Mouse (Mus musculus) megakaryocyte, adult 5-6 weeks (primary cell): ENCODE measurements around the gene Foxj3. TPM values are rescaled to one million over a fixed set of nuclear protein-coding genes. Genes with fewer than 3 reads are reported as not detected.

ENCODE experiments used
- ATAC-seq: 2 replicates; pipeline ENCODE4 v1.8.0; 2016; ENCODE audit warnings: mild to moderate bottlenecking, inconsistent platforms; ENCODE audit not compliant: poor library complexity, severe bottlenecking
- total RNA-seq, 2 experiments: library from RNA; stranded (forward) in 1 of 2; stranded (reverse) in 1 of 2; fragments of 153-499, 151-499 nt in 1 of 2; fragments of 221-1000, 200-1000 nt in 1 of 2; gene quantifications; 2 replicates each; pipeline versions ENCODE4 v1.2.3 to v1.2.4; 2015 to 2017

Foxj3 gene
- total RNA-seq (2015) (21.3 and 31.6 TPM in 2 replicates), total RNA-seq (2017) (13.4 and 15.4 TPM in 2 replicates)

DNA sequence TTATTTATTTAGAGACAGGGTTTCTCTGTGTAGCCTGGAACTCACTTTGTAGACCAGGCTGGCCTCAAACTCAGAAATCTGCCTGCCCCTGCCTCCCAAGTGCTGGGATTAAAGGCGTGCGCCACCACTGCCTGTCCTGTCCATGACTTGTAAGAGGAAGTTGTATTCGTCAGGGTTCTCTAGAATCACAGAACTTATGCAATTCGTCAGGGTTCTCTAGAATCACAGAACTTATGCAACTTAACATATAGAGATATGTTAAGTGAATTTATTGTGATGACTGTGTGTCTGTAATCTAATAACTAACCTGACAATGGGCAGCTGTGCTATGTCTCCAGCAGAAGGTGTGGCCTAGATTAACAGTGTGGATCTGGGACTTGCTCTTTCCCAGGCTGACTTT lies at the start of gene Foxj3:
Gene Foxj3 (plus strand): TSS at position 390 of the 400 bp plus-strand sequence.
- ATAC-seq, result peak; percentile 51

DNA sequence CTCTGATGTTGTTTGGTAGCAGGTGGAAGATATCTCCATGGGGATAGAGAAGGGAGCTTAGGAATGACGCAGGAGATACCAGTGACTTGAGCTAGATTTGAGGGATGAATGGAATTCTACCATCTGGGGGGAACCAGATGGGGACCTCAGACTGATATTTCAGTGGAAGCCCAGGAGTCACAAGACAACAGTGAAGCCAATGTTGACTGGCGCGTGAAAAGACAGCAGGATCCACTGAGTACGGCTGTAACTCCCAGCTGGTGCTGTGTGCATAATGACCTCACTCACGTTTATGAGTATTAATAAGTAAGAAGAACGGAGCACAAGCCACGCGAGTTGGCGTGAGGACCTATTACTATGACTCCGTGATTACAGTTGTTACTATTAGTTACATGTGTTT lies 47.1 kb upstream of the Foxj3 start:
- ATAC-seq, result no peak

GRCm38 (mm10) chr4:119490806-119491205 lies 46.0 kb upstream of the Foxj3 start:
- no peak for ATAC-seq

GRCm38 (mm10) chr4:119492291-119492932 lies 44.4 kb upstream of the Foxj3 start, which contains the start of gene Rimkla:
Rimkla (minus strand) TSS chr4:119492628.
- ATAC-seq, result peak; percentile 56

DNA sequence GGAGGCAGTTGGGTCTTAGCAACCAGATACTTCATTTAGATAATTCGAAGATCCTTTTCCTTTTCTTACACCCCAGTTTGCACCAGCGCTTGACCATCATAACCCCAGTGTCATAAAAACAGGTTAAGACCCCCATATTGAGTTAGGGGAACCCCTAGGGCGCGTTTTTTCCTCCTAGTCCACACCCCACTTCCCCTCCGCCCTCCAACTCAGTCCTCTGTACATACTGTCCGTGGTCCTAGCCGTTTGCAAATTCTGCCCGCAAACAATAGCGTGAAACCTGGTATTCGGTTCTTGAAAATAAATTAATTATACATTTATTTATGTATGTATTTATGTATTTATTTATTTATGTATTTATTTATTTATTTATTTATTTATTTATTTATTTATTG lies 43.9 kb upstream of the Foxj3 start:
- ATAC-seq, result no peak

DNA sequence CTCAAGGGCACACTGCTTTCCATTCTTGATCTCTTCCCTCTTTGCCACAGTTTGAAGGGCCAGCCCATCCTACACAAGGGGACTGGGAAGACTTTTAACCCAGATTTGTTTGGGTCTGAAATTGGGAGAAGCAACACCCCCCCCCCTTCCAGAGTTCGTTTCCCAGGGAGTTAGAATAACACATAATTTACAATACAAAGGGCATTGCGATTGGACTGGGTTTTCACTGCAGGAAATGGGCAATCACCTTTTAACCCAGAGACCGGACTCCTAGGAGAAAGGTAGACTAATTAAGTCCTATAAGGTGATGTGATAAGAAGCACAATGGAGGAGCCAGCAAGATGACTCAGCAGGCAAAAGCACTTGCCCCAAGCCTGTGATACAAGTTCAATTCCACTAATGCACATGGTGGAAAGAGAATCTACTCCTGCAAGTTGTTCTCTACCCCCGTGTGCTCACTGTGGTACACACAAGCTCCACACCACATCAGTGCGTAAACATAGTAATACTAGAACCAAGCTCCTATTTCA lies 38.4 kb upstream of the Foxj3 start:
- no peak for ATAC-seq

- no peak for ATAC-seq
Measured at GRCm38 (mm10) chr4:119511591-119511990, 25.2 kb upstream of the Foxj3 start.

DNA sequence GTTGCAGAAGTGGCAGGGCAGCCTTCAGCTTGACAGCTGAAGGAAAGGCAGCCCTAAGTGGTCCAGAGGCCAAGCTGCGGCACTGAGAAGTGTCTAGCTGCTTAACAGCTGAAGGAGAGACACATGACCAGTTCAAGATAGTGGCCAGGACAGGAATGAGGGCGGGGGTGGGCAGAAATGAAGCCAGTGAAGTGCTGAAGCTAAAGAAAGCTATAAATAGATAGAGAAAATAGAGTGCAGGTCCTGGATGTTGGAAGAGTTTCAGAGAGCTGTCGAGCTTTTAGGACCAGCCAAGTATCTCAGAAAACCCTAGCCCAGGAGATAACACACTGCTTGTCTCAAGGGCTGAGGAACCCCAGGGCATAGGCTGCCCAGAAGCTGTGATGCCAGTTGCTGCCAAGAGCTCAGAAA lies 24.1 kb upstream of the Foxj3 start:
- no peak for ATAC-seq

DNA sequence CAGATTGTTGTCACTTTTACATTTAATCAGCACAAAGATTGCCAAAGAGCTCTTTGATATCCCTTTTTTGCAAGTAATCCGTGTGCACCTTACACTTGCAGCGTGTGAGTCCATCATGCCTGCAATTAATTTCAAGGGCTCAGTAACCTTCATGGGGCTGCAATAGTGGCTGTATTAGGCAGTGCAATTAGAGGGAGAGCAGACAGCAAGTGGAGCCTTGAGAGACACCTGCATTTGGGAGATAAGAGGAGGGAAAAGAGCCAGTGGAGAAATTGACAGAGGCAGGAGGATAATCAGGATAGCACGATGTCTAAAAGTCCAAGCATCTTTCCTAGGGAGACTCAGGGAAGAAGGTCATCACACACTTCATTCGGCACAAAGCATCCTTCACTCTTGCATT lies 13.2 kb upstream of the Foxj3 start:
- no peak for ATAC-seq

DNA sequence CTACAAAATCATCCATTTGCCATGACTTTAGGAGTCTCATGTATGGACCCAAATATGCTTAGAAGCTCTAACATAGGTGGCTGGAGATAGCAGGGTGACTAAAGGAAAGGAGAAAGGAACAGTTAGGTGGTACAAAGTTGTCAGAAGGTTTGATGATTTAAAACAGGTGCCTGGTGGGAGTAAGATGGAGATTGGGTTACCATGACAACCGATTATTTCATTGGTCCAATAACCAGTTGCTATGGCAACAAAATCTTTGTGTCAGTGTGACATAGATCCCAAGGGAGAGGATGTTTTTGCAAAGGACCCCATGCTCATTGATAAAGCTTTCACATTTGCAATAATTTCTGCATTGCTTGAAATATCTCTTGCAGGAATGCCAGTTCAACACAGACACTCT lies 12.8 kb upstream of the Foxj3 start:
- no peak for ATAC-seq

DNA sequence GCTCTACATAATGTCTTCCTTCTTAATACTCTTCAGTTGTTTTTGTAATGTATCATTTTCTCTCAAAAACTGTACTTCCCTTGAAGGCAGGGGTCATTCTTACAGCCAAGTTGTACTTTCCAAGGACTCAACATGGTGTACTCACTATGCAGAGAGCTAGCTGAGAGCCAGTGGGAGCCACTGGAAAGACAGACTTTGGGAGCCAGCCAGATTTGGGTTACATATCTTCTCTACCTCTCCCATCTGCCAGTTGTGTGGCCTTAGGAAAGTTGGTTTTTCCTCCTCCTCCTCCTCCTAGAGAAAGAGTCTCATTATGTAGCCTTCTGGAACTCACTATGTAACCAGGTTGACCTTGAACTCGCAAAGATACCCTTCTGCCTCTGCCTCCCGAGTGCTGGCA lies 12.3 kb upstream of the Foxj3 start:
- ATAC-seq, result no peak

DNA sequence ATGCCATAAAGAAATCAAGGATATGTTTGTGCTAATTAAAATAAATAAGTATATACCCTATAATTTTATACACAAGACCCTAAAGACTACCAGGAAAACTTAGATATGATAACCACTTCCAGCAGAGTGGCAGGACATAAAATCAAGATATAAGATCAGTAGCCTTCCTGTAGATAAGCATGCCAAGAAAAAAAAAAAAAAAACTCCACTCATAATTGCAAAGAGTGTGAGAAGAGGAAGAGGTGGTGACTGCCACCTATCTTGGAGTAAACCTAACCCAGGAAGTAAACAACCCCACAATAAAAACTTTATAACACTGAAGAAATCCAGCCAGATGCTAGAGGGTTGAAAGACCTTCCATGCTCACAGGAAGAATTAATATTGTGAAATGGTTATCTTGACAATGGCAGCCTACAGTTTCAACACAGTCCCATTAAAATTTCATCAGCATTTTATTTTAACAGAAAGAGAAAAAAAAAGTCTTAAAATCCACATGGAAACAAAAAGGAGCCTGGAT lies 10.4 kb upstream of the Foxj3 start:
- ATAC-seq, result no peak

DNA sequence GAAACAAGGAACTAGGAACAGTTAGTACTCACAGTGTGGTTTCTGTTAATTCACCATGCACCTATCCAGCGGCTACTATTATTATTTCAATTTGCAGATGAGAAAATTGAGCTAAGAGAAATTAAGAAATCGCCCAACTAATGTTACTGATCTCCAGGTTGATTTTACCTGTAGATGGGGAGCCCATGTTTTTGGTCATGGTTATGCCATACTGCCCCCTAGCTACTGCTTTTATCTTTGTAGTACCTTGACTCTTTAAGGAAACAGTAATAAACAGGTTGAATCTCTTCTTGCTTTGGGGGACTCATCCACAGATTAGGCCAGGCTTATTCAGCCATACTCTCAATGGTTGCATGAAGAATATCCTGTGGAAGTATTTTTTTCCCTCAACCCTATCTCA lies 5.0 kb upstream of the Foxj3 start:
- ATAC-seq, result no peak

DNA sequence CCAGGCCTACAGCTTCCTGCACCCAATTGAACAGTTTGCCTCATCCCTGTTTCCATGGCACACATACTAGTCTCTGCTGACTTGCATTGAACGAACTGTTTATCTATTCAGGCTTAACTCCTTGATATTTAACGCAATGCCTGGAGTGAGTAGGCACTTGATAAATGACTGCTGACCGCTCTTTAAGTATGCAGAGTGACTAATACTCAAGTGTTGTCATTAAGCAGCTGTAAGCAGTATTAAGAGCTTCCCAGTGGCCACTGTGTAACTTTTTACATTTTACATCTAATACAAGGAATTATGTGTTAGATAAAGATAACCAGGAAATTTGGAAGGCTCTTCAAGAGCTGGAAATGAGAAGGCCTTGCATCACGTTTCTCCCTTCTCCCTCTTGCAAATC lies 1.7 kb upstream of the Foxj3 start:
- no peak for ATAC-seq

GRCm38 (mm10) chr4:119537436-119537835 lies 632 bp downstream of the Foxj3 start:
- ATAC-seq, result no peak

DNA sequence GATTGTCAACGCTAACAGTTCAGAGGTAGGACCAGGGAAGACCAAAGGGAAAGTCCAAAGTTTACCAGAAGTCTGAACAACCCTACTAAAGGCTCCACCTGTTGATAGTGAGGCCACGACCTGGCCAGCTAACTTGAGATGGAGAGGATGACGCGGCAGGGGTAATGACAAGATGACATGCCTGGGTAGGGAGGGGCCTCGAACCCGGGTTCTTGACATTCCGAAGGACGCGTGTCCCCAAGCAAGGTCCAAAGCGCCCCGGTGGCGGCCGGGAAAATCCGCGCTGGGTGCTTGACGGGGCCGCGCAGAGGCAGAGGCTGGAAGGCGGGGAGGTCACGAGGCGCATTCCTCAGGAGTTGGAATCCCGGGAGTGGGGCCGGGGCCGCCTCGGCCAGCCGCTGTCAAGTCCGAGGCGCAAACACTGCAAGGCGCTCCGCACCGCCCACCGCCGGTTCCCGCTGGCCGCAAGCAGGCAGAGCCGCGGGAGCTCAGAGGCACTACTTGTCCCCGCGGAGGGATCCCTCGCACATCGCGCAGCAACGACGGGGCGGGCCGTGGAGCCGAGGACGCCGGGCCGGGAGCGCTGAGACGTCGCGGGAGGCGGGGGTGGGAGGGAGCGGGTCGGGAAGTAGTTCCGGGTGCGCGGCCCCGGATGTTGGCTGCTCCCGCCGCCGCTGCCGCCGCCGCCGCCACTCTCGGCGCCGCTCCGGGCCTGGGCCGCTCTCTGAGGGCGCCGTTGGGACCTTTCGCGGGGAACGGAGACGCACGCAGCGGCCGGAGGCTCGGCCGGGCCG lies 2.4 kb downstream of the Foxj3 start, which contains the start of gene Frg2f1:
Gene Frg2f1 (minus strand): TSS at position 499 of the 794 bp plus-strand sequence.
- peak; percentile 91 for ATAC-seq

- ATAC-seq, result peak; percentile 36
Measured at GRCm38 (mm10) chr4:119539836-119540532, 3.2 kb downstream of the Foxj3 start.

DNA sequence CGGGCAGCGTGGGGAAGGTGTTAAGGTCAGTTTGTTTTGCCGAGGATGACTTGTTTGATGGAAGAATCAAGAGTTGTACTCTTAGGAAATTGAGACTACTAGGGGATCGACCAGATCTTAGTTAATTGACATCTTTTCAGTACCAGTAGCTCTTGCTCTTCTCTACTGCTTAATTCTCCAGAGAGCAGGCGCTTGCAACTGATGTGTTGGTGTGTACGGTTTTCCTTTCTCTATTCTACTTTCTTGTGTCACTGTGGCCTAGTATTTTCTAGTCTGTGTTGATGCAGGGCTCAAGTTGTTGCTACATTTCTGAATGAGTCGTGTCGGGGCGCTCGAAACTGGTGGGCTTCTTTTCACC lies 3.7 kb downstream of the Foxj3 start:
- no peak for ATAC-seq

- ATAC-seq, result 0 out of 2 replicates have a peak, but pooled peaks have one; percentile 30
Measured at GRCm38 (mm10) chr4:119550864-119551263, 14.1 kb downstream of the Foxj3 start.

- ATAC-seq, result no peak
Measured at GRCm38 (mm10) chr4:119555466-119555865, 18.7 kb downstream of the Foxj3 start.

DNA sequence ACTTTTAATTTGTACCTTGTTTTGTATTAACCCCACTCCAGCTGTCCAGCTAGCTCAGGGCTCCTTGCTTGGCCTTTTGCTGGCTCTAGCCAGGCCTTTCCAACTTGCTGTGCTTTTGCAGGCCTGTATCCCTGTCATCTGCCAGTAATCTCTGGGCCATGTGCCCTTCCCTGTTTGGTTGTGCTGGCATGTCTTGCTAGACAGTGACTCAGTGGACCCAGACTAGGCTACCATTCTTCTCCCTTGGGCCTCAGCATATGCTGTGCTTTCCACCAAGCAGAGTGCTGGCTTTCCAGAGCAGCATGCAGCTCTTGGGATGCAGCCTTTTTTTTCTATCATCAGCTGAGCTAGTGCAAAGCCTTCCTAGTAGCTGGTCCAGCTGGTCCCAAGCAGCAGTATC lies 26.3 kb downstream of the Foxj3 start:
- no peak for ATAC-seq
